Mouse (Mus musculus) neural tube, embryonic 13.5 days (tissue): ENCODE results near the gene Pex13. TPM values are rescaled to one million over a fixed set of nuclear protein-coding genes. Genes with fewer than 3 reads are reported as not detected.

Experiments
- ATAC-seq: fragments of 200-750 bp; cut with Nextera tagmentation; 2 replicates; pipeline ENCODE4 v1.8.0; 2017; ENCODE audit warnings: low read depth, mild to moderate bottlenecking, moderate TSS enrichment, moderate library complexity
- H3K27ac ChIP-seq: fragments of 300-500 bp; sonication (generic); replicated peaks from 2 replicates; pipeline ENCODE4 v1.5.1; 2015; ENCODE audit warnings: moderate library complexity, mild to moderate bottlenecking, inconsistent platforms
- H3K27me3 ChIP-seq: fragments of 300-500 bp; sonication (generic); 2 replicates; pipeline ENCODE4 v1.6.1; 2015; ENCODE audit warnings: mild to moderate bottlenecking, inconsistent platforms
- H3K36me3 ChIP-seq: fragments of 300-500 bp; sonication (generic); 2 replicates; pipeline ENCODE4 v1.6.1; 2015; ENCODE audit warnings: mild to moderate bottlenecking, inconsistent platforms
- H3K4me1 ChIP-seq: fragments of 300-500 bp; sonication (generic); replicated peaks from 2 replicates; pipeline ENCODE4 v1.6.1; 2015; ENCODE audit warnings: inconsistent platforms
- H3K4me2 ChIP-seq: fragments of 300-500 bp; sonication (generic); 2 replicates; pipeline ENCODE4 v1.6.1; 2015; ENCODE audit warnings: inconsistent platforms, mild to moderate bottlenecking, moderate library complexity
- H3K4me3 ChIP-seq: fragments of 300-500 bp; sonication (generic); 2 replicates; pipeline ENCODE4 v1.5.1; 2015; ENCODE audit warnings: mild to moderate bottlenecking, inconsistent platforms
- H3K9ac ChIP-seq: fragments of 300-500 bp; sonication (generic); 2 replicates; pipeline ENCODE4 v1.6.1; 2015; ENCODE audit warnings: moderate library complexity, mild to moderate bottlenecking, inconsistent platforms
- H3K9me3 ChIP-seq: fragments of 300-500 bp; sonication (generic); 2 replicates; pipeline ENCODE4 v1.6.1; 2016; ENCODE audit warnings: inconsistent platforms
- WGBS: fragments of 180-500 bp; shearing (Covaris S2); methylation state at CpG from one replicate; pipeline ENCODE4 v1.1.7; 2015; 5-methylcytosine and 5-hydroxymethylcytosine counted together
- polyA plus RNA-seq: library from polyadenylated mRNA; unstranded; fragments of >200 nt; fragmentation: Nextera tagmentation; extraction: Ambion mirVana; gene quantifications from 2 replicates; pipeline ENCODE4 v1.2.1, GENCODE M21; 2015

The Pex13 gene
- polyA plus RNA-seq, 1 experiment from 2014 or later, result 38.8 TPM

GRCm38 (mm10) chr11:23679044-23679642 is 13.4 kb upstream of the Pex13 start:
- Histone ChIP-seq H3K9ac (no peak overlapping the region), H3K9me3 (no peaks in the 10 kb centered on the region), H3K4me3 (no peak overlapping the region), H3K27ac (0 out of 2 replicates have a peak overlapping the region, but pooled peaks have one; percentile 1), H3K36me3 (peaks cover 85% of the 10 kb centered on the region), H3K27me3 (no peaks in the 10 kb centered on the region), H3K4me2 (no peak overlapping the region), H3K4me1 (no peaks in the 10 kb centered on the region)
- peak; percentile 36; the same call in 1 of the 2 replicates for ATAC-seq
- 49% methylated on average over 3 of the region's 3 CpGs for WGBS

- H3K36me3 ChIP-seq, result peaks cover 81% of the 10 kb centered on the region
- H3K9ac ChIP-seq, result no peak overlapping the region
- H3K27me3 ChIP-seq, result no peaks in the 10 kb centered on the region
- ATAC-seq, result no peak
- 93% methylated on average over 5 of the region's 5 CpGs for WGBS
- H3K4me2 ChIP-seq, result no peak overlapping the region
- H3K27ac ChIP-seq, result no peak overlapping the region
- H3K9me3 ChIP-seq, result no peaks in the 10 kb centered on the region
- no peak overlapping the region for H3K4me3 ChIP-seq
- no peaks in the 10 kb centered on the region for H3K4me1 ChIP-seq
These were observed 10.3 kb upstream of the Pex13 start for GRCm38 (mm10) chr11:23676100-23676499.

- H3K36me3 ChIP-seq, result peaks cover 52% of the 10 kb centered on the region
- H3K4me2 ChIP-seq, result no peak overlapping the region
- no peak overlapping the region for H3K27ac ChIP-seq
- no peaks in the 10 kb centered on the region for H3K27me3 ChIP-seq
- no peak for ATAC-seq
- WGBS, result 87% methylated on average over 4 of the region's 4 CpGs
- no peak overlapping the region for H3K9ac ChIP-seq
- H3K4me3 ChIP-seq, result no peak overlapping the region
- peaks cover 5% of the 10 kb centered on the region for H3K4me1 ChIP-seq
- no peaks in the 10 kb centered on the region for H3K9me3 ChIP-seq
These were observed 6.5 kb upstream of the Pex13 start for GRCm38 (mm10) chr11:23672256-23672749.

DNA sequence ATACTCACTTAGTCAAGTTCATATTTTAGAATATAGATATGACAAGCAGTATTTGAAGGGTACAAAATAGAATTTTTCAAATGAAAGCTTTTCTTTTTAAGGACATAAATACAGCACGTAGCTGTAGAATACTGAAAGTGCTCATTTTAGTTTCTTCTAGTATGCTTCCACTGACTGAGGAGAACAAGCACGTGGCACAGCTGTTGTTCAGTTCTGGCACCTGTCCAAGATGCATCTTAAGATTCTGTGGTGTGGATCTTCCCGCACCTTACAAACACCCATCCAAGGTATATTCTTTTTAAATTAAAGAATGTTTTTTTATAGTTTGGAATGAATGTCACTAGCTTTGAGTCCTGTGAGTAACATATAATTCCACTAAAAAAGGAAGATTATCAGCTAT is 1.4 kb upstream of the Pex13 start:
- H3K27me3 ChIP-seq, result no peaks in the 10 kb centered on the region
- no peaks in the 10 kb centered on the region for H3K9me3 ChIP-seq
- no peak overlapping the region for H3K27ac ChIP-seq
- peak overlapping the region; percentile 88 for H3K9ac ChIP-seq
- peak overlapping the region; percentile 81 for H3K4me3 ChIP-seq
- WGBS, result 39% methylated on average over 3 of the region's 3 CpGs
- ATAC-seq, result no peak
- peaks cover 34% of the 10 kb centered on the region for H3K4me1 ChIP-seq
- peak overlapping the region; percentile 69 for H3K4me2 ChIP-seq
- 0 out of 2 replicates have a peak, but pooled peaks cover 3% of the 10 kb centered on the region for H3K36me3 ChIP-seq

DNA sequence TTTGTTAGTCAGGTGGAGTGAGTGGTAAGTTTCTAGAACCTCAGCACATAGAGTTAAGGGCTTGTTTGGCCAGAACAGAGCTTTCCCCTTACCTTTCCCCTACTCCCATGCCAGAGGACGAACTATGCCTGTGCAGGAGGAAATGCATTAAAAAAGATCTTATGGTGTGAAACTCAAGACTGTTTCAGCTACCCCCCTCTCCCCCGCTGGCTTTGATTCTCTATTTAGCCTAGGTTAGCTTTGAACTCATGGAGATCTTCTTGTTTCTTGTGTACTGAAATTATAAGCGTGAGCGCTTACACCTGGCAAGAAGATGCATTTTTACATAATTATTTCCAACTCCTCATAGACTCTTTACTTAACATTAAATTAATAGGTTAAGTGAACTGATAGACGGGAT is 767 bp upstream of the Pex13 start:
- H3K27ac ChIP-seq, result peak overlapping the region; percentile 96
- H3K4me3 ChIP-seq, result peak overlapping the region; percentile 81
- no peak for ATAC-seq
- no peaks in the 10 kb centered on the region for H3K27me3 ChIP-seq
- H3K4me2 ChIP-seq, result peak overlapping the region; percentile 69
- peak overlapping the region; percentile 88 for H3K9ac ChIP-seq
- H3K36me3 ChIP-seq, result no peaks in the 10 kb centered on the region
- 11% methylated on average over 5 of the region's 5 CpGs for WGBS
- H3K9me3 ChIP-seq, result no peaks in the 10 kb centered on the region
- H3K4me1 ChIP-seq, result peaks cover 37% of the 10 kb centered on the region

GRCm38 (mm10) chr11:23665311-23665786 is 410 bp downstream of the Pex13 start, which contains the start of gene Pus10:
Pus10 (plus strand) TSS chr11:23665674.
- Histone ChIP-seq H3K9me3 (no peaks in the 10 kb centered on the region), H3K27ac (peak within 1 kb of the TSS; percentile 96), H3K4me2 (peak within 1 kb of the TSS; percentile 69), H3K27me3 (no peaks in the 10 kb centered on the region), H3K9ac (peak within 1 kb of the TSS; percentile 88), H3K4me3 (peak within 1 kb of the TSS; percentile 81), H3K36me3 (no peaks in the 10 kb centered on the region), H3K4me1 (peaks cover 43% of the 10 kb centered on the region)
- peak; percentile 69 for ATAC-seq
- WGBS, result under 1% methylated on average over 40 of the region's 40 CpGs

DNA sequence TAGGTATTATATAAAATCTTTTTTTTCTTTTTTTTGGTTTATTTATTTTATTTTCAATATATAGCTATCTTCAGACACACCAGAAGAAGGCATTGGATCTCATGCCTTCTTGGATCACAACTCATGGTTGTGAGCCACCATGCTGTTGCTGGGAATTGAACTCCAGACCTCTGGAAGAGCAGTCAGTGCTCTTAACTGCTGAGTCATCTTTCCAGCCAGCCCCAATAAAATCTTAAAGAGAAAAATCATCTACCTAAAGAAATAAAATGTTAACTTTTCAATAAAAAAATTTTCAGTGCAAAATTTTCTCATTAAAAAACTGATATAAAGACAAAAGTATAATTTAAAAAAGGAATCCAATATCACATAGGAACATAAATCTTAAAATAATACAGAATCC is 1.5 kb downstream of the Pex13 start:
- Histone ChIP-seq H3K9ac (no peak overlapping the region), H3K4me1 (peaks cover 45% of the 10 kb centered on the region), H3K36me3 (no peaks in the 10 kb centered on the region), H3K4me3 (no peak overlapping the region), H3K4me2 (0 out of 2 replicates have a peak overlapping the region, but pooled peaks have one; percentile 30), H3K27me3 (no peaks in the 10 kb centered on the region), H3K9me3 (no peaks in the 10 kb centered on the region), H3K27ac (no peak overlapping the region)
- ATAC-seq, result no peak

GRCm38 (mm10) chr11:23657791-23658190 is 8.0 kb downstream of the Pex13 start:
- Histone ChIP-seq H3K4me2 (no peak overlapping the region), H3K9ac (no peak overlapping the region), H3K27me3 (no peaks in the 10 kb centered on the region), H3K4me1 (peaks cover 18% of the 10 kb centered on the region), H3K9me3 (no peaks in the 10 kb centered on the region), H3K4me3 (no peak overlapping the region), H3K27ac (no peak overlapping the region), H3K36me3 (no peaks in the 10 kb centered on the region; the same call in 1 of the 2 replicates)
- 78% methylated on average over 2 of the region's 2 CpGs for WGBS
- no peak for ATAC-seq

DNA sequence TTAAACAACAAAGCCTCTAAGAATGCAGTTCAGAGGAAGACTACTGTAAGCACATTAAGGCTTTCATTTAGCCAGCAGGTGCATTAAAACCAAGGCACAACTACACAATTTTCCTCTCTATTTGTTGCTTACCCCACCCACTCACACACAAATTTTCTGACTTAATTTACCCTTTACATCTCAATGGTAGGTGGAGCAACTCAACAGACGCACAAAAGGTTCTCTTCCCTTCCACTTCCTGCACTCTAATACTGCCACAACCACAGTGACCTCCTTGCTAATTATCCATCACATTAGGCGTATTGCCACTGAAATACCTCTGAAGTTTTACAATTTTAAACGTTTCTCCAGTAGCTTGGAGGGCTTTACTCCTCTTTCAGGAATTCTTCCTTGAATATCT is 12.1 kb downstream of the Pex13 start:
- ATAC-seq, result no peak
- Histone ChIP-seq H3K9me3 (no peaks in the 10 kb centered on the region), H3K4me3 (no peak overlapping the region), H3K36me3 (peaks cover 22% of the 10 kb centered on the region), H3K27me3 (no peaks in the 10 kb centered on the region), H3K4me2 (no peak overlapping the region), H3K27ac (no peak overlapping the region), H3K9ac (no peak overlapping the region), H3K4me1 (no peaks in the 10 kb centered on the region)
- WGBS, result 43% methylated on average over 3 of the region's 3 CpGs

DNA sequence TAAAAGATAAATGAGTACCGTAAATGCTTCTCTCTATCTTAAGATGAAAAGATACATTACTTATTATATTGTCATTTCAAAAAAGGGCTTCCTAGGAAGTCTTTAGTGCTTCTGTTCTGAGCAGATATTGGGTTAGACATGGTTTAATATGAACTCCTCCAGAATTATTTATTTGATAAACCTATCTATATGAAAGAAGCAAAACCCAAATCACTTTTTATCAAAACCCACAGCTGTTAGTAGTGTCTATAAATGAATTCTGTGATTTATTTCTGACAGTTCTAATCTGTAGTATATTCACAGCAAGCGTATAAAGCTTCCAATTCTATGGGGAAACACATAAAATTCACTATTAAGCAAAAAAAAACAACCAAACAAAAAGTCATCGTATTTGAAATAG is 17.9 kb downstream of the Pex13 start:
- H3K4me3 ChIP-seq, result no peak overlapping the region
- WGBS, result 90% methylated on average over 3 of the region's 3 CpGs
- no peaks in the 10 kb centered on the region for H3K9me3 ChIP-seq
- no peak overlapping the region for H3K4me2 ChIP-seq
- peaks cover 45% of the 10 kb centered on the region for H3K36me3 ChIP-seq
- H3K9ac ChIP-seq, result no peak overlapping the region
- ATAC-seq, result no peak
- H3K27me3 ChIP-seq, result no peaks in the 10 kb centered on the region
- H3K27ac ChIP-seq, result no peak overlapping the region
- H3K4me1 ChIP-seq, result no peaks in the 10 kb centered on the region

DNA sequence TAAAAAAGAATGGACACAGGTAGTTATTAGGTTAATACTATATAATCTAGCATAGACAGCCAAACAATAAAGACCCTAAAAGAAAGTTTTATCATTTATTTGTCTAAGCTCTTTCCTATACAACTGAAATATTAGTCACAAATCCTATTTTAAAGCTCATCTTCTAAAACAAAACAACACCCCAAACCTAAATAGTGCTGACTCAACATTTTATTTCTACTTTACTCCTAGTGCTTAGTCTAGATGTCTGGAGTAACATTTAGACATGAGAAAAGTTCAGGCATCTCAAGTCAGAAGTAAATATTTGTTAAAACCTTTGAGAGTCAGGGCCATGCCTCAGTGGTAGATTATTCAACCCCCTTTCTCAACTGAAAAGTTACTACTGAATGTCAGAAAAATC is 18.3 kb downstream of the Pex13 start:
- Histone ChIP-seq H3K27ac (no peak overlapping the region), H3K9ac (no peak overlapping the region), H3K4me1 (no peaks in the 10 kb centered on the region), H3K36me3 (peaks cover 49% of the 10 kb centered on the region), H3K4me3 (no peak overlapping the region), H3K4me2 (no peak overlapping the region), H3K27me3 (no peaks in the 10 kb centered on the region), H3K9me3 (no peaks in the 10 kb centered on the region)
- no peak for ATAC-seq

- Histone ChIP-seq H3K4me2 (peak overlapping the region; percentile 61; the same call in 1 of the 2 replicates), H3K9me3 (no peaks in the 10 kb centered on the region), H3K36me3 (peaks cover 11% of the 10 kb centered on the region), H3K27me3 (no peaks in the 10 kb centered on the region), H3K4me3 (no peak overlapping the region), H3K4me1 (peaks cover 25% of the 10 kb centered on the region), H3K27ac (0 out of 2 replicates have a peak overlapping the region, but pooled peaks have one; percentile 6), H3K9ac (no peak overlapping the region)
- WGBS, result 52% methylated on average over 8 of the region's 8 CpGs
- ATAC-seq, result no peak
These were observed 31.2 kb downstream of the Pex13 start for GRCm38 (mm10) chr11:23634573-23634972.

DNA sequence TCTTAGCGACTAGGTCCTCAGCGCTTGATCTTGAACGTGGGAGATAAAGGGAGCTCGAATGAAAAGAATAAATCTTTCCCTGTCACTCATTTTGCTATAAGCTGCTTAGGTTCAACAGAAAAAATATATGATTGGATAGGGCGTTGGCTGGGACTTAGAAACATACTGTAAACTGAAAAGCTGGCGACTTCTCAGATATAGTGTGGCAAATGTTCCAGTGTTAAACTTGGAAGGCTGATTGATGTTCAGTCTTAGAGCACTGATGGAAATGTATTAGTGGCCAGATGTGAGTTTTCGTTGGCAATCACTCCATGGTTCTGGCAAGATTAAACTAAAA is 31.9 kb downstream of the Pex13 start:
- H3K4me1 ChIP-seq, result peaks cover 25% of the 10 kb centered on the region
- peak overlapping the region; percentile 61 for H3K4me2 ChIP-seq
- peak overlapping the region; percentile 60 for H3K9ac ChIP-seq
- peak overlapping the region; percentile 96 for H3K27ac ChIP-seq
- 10% methylated on average over 7 of the region's 7 CpGs for WGBS
- peaks cover 4% of the 10 kb centered on the region; the same call in 1 of the 2 replicates for H3K36me3 ChIP-seq
- ATAC-seq, result no peak; the same call in 1 of the 2 replicates
- H3K9me3 ChIP-seq, result no peaks in the 10 kb centered on the region
- peak overlapping the region; percentile 94 for H3K4me3 ChIP-seq
- no peaks in the 10 kb centered on the region for H3K27me3 ChIP-seq
